Mouse (Mus musculus) right cerebral cortex, adult 2 months (tissue): Measurements from ENCODE around the gene Fcrla.

ENCODE experiments used
- DNase-seq, 2 experiments: peaks; one replicate each; pipeline ENCODE4 v3.0.0; 2021 to 2022; ENCODE audit warnings: low spot score in 2 of 2

Gene Fcrla

GRCm38 (mm10) chr1:170889310-170889709, 38.1 kb downstream of the Fcrla start:
- DNase-seq, result no peak

- DNase-seq, result no peak
Observed at GRCm38 (mm10) chr1:170886044-170886458, 41.3 kb downstream of the Fcrla start.

GRCm38 (mm10) chr1:170884978-170885561, 42.3 kb downstream of the Fcrla start, which contains the start of the genes Gm26620 and Dusp12:
TSS of gene Gm26620 (plus strand) at chr1:170885065.
TSS of gene Dusp12 (minus strand) at chr1:170885540.
- DNase-seq, result peak; percentile 89 to 94

GRCm38 (mm10) chr1:170884390-170884789, 43.0 kb downstream of the Fcrla start:
- no peak for DNase-seq

GRCm38 (mm10) chr1:170882915-170883485, 44.4 kb downstream of the Fcrla start:
- no peak for DNase-seq

GRCm38 (mm10) chr1:170876906-170877305, 50.5 kb downstream of the Fcrla start:
- no peak for DNase-seq

GRCm38 (mm10) chr1:170875676-170876075, 51.7 kb downstream of the Fcrla start:
- DNase-seq, result no peak

- no peak for DNase-seq
Observed at GRCm38 (mm10) chr1:170871961-170872360, 55.4 kb downstream of the Fcrla start.

- DNase-seq, result no peak
Observed at GRCm38 (mm10) chr1:170871402-170871801, 56.0 kb downstream of the Fcrla start.

- no peak for DNase-seq
Observed at GRCm38 (mm10) chr1:170868905-170869283, 58.5 kb downstream of the Fcrla start.

- DNase-seq, result peak; percentile 85 to 89
Observed at GRCm38 (mm10) chr1:170868107-170868904, 59.1 kb downstream of the Fcrla start.

GRCm38 (mm10) chr1:170867691-170868105, 59.7 kb downstream of the Fcrla start, which contains the start of gene Atf6:
TSS of gene Atf6 (minus strand) at chr1:170867771.
- DNase-seq, result peak; percentile 98 to 99
